Mouse (Mus musculus) adrenal gland (tissue): ENCODE measurements around the gene Ephb1.

Experiments used
- intact Hi-C: fragments of 180-260 bp; cut with DNase I; formaldehyde crosslinking; loops from one replicate; pipeline ENCODE4 v1.15.1; 2025

Gene Ephb1

GRCm38 (mm10) chr9:102255803-102256202 lies 98.7 kb downstream of the Ephb1 start:
- intact Hi-C loops, result no loop called here

DNA sequence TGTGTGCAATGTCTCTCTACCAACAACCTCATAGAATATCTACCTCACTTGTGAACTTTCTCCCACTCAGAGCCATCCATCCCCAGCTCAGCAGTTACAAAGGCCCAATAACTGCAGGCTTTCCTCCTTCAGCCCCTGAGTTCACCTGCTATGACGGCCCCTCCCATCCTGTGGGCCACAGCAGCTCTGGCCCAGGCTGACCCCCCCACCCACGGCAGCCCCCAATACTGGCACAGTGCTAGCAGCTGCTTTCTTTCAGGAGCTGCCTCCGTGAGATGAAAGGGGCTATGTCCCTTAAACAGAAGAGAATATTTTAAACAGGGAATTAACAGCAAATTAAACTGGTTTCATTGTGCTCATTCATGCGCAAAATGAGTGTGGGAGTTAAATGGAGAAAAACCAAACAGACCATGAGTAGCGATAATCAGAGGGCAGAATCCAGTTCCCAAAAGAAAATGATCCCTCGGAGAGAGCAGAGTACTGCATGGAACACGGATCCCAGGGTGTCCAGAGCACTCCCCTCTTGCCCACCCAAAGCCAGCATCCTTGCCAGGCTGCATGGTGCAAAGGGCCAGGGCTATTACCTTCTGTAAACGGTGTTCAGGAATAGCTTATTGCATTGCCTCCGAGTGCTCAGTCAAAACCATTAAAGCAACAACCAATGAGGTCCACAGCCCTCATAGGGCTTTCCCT lies 105.2 kb downstream of the Ephb1 start:
- intact Hi-C loops, result no loop called here

GRCm38 (mm10) chr9:102245551-102245950 lies 108.9 kb downstream of the Ephb1 start:
- intact Hi-C loops, result no loop called here

- intact Hi-C loops, result no loop called here
Observed at GRCm38 (mm10) chr9:102243296-102243695, 111.2 kb downstream of the Ephb1 start.

GRCm38 (mm10) chr9:102241546-102241945 lies 112.9 kb downstream of the Ephb1 start:
- intact Hi-C loops, result no loop called here

- intact Hi-C loops, result no loop called here
Observed at GRCm38 (mm10) chr9:102240215-102240614, 114.3 kb downstream of the Ephb1 start.

DNA sequence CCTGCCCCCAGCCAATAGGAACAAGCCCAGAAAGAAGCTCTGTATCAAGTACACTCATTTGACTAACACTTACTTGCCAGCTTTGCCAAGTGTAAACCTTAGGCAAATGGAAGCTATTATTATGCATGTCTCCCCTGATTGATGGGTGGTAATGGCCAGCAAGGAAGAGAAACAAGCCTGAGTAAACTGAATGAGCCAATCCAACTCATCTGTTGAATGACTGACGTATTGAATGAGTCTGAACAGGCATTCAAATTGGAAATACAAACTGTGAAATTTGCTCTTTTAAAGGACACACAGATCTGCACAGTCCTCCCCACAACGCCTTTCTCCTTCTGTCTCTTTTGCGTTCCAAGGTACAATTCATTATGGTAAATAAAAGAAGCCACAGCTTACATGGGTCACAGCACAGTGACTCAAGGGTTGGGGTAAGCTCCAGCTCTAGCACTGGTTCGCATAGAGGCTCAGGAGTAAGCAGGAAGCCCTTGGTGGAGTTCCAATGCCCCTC lies 119.0 kb downstream of the Ephb1 start:
- intact Hi-C loops, result no loop called here

- intact Hi-C loops, result no loop called here
Observed at GRCm38 (mm10) chr9:102231248-102231647, 123.2 kb downstream of the Ephb1 start.

DNA sequence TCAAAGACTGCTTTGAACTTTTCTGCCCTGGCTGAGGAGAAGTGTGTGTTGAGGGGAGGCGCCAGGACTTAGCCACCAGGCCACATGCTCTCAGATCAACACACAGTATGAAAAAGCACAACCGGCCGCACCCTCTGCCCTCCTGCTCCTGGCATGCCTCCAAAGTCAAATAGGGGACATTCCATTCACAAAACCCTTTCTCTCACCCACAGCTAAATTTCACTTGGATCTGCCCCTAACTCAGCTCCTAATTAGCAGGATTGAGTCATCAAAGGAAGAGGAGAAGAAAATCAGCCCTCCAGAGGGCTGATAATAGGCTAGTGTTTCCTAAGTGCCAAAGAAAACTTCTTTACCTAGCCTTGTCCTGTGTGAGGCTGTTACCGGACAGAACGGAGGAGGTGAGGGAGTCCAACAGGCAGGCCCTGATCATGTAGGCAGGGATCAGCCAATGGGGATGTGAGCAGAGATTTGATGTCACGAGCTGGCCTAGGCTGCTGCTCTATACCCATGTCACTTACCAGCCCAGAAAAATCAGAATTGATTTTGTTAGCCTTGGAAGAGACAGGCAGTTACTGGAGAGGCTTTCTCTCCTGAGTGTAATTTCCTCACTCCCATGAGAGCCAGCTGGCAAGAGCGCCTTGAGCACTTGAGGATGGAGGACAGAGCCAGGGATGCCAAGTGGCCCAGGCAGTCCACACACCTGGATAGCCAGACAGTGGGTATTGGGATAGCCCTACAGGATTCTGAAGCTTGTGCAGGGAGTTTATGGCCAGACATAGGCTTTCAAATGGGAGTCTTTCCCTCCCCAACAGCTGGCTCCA lies 137.5 kb downstream of the Ephb1 start:
- intact Hi-C loops, result no loop called here

DNA sequence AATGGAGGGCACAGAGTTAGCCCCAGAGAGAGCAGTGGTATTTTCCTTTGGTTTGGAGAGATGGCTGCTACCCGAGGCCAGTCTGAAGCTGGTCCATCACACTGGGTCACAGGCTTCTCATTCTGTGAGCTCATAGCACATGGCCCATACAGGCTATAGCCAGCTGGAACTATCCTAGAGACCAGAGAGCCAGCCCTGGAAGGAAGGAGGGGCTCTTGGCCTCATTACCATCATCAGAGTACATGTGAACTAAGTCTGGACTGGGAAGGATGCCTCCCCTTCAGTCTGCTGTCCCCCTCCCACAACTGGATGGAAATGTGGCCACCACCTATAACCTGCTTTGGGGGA lies 142.5 kb downstream of the Ephb1 start:
- intact Hi-C loops, result no loop called here

GRCm38 (mm10) chr9:102211296-102212035 lies 143.0 kb downstream of the Ephb1 start:
- intact Hi-C loops, result no loop called here

- intact Hi-C loops, result no loop called here
Observed at GRCm38 (mm10) chr9:102205518-102205917, 149.0 kb downstream of the Ephb1 start.

- intact Hi-C loops, result no loop called here
Observed at GRCm38 (mm10) chr9:102201867-102202266, 152.6 kb downstream of the Ephb1 start.

DNA sequence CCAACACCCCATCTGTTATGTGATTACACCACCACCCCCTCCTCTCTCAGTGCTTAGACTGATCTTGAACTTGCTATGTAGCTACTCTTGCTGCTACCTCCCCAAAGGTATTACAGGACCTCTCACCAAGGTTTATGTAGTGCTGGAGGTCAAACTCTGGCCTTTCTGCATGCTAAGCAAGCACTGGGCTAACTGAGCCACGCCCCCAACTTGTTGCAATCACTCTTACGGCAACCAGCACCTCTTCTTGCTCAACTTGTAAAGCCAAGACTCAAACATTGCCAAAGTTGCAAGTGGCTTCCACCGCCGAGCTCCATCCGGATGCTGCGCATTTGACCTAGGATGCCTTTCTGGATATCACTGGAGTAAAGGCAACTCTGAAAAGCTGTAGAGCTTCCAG lies 157.6 kb downstream of the Ephb1 start:
- intact Hi-C loops, result no loop called here

DNA sequence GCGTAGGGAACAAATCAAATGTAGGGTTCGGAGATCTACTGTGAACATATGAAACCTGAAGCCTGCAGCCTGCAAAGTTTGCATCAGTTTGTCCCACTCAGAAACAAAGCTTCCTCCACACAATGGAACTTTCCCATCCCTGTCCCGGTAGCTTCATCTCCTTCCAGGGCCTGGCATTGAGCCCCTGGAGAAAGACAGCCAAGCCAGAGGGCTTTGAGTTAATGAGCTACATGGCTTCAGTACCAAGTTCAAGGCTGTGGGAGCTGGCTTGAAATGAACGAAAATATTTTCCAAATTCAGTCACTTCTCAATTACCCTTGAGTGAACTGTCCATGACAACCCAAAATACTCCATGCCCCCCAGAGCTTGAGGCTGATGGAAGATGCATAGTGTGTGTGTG lies 160.4 kb downstream of the Ephb1 start:
- intact Hi-C loops, result no loop called here

DNA sequence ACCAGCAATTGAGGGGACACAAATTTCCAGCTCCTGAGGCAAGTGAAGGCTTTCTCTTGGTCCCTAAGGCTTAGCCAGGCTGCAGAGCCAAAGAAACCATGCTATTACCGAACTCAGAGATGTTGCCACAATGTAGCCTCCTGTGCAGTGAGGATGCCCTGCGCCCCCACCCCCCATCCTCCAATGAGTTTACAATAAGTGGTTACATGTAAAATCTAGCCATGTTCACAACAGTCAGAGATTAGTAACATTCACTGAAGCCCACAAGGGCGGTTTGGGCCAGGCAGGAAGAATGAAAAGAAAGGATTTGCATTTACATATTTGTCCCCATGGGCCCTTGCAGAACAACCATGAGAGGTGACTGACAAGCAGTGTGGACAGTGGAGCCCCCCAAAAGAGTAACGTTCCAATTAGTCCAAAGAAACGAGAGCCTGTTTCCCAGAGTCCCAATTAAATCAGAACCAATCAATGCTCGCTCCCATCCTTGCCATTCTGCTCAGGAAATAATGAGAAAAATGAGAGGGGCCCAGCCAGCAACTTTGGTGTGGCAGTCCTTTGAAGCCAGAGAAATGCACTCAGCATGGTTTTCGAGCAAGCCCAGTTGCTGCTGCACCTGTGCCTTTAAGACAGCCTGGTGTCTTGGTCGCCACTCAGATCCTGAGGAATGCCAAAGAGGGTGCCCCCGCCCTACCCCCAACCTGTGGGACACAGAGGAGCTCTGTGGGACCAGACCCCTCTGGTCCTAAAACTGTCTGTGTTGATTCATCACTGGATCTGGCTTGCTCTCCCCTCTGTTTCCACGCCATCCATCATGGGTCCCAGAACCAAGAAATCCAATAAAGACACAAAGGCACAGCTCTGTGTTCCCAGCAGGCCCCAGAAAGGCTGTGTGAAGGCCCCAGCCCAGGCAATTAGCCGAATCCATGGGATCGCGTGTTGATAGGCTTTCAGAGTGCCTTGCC lies 161.5 kb downstream of the Ephb1 start:
- intact Hi-C loops, result no loop called here

GRCm38 (mm10) chr9:102190058-102190457 lies 164.4 kb downstream of the Ephb1 start:
- intact Hi-C loops, result no loop called here

GRCm38 (mm10) chr9:102189406-102189805 lies 165.1 kb downstream of the Ephb1 start:
- intact Hi-C loops, result no loop called here

DNA sequence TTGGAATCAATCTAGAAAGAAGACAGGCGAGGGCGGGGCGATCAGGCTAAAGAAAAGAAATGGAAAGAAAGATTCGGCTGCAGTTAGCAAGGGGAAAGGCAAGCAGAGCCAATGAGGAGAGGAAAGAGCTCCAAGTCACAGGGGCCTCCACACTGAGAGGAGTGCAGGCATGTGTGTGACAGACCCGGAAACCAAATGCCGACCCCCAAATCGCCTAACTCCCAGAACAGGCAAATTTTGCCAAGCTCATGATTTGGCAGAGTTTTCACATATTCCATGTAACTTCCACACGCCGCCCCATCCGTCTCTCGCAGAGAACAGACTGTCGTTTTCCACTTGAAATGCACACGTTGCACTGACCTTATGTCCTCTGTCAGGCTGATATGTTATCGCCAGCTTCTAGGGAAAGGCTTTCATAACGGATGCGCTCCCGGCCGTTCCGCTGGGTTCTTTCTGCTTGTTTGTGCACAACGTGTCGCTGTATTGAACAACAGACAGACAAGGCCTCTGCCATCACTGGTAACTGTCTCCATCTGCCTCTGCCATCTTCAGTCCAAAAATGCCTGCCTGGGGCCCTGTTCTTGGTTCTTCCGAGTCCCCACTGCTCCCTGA lies 170.7 kb downstream of the Ephb1 start:
- intact Hi-C loops, result no loop called here

DNA sequence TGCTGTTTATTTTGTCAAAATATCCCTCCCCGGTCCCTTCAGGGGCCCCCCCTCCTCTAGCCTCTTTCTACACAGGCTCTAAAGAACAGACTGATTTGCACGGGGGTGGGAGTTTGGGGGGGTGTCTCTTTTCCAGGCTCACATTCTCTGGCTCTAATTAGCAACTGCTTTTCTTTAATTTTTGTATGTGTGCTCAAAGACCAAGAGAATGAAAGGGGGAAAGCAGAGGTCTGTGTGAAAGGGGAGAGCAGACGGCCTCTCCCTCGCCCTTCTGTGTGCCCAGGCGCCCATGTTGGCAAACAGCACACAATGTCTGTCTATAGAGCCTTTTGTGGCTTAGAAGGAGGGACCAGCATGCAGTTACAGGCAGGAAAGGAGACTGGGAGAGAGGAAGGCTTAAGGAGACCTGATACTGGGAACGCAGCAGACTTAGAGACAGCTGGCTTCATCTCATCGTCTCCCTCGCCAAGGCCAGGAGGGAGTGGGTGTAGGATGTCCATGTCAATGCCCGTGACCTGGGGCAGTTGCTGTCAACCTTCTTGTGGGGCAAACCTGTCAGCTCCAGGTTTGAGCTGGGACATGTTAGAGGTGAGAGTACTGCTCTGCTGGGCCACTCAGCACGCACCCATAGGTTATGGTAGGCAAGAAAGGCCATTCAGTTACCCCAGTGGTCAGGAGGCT lies 172.5 kb downstream of the Ephb1 start:
- intact Hi-C loops, result no loop called here
